ENCODE assay signal across 17 mouse cellular contexts in the genomic region with DNA sequence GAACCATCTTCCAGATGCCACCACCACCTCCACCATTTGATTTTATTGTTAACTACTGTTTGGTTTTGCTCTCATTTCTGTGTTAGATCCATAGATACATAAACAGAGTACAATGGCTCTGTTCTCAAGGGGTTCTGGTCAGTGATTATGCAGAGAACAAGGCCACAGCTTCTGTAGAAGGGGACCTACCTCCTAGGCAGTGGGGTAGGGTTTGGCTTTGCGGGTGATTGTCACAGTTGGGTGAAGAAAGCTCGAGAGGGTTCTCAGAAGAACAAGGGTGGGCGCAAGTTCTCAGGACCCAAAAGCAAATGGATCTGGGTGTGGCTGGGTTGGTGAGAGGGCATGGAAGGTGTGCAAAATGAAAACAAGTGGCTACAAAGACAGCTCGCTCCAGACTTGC.
"Had no signal": no experiment of that assay in that cellular context is flagged by ENCODE, and none has a peak within 500 bp of the region (broad histone marks: within the 10 kb centered on the region; RNA-seq: fewer than 3 reads in every experiment).

No protein-coding gene starts in this region.

- H3K4me1 ChIP-seq: neural tube, embryonic 12.5 days had no signal

- H3K27me3 ChIP-seq: neural tube, embryonic 12.5 days; neural tube, embryonic 13.5 days; neural tube, embryonic 15.5 days; stomach, embryonic 15.5 days had no signal

- H3K9ac ChIP-seq: neural tube, embryonic 12.5 days; neural tube, embryonic 13.5 days; neural tube, embryonic 15.5 days; stomach, embryonic 15.5 days had no signal

- H3K36me3 ChIP-seq: neural tube, embryonic 12.5 days; neural tube, embryonic 13.5 days; neural tube, embryonic 15.5 days; stomach, embryonic 15.5 days had no signal

- DNase-seq: retina, postnatal 1 day; right cerebral cortex, adult 18-20 months; right cerebral cortex, postnatal 14 days; right cerebral cortex, postnatal 25 days; right cerebral cortex, postnatal 4 days; spleen, adult 18-20 months; thymus, adult 18-20 months; thymus, adult 2 months; thymus, postnatal 14 days; thymus, postnatal 25 days; thymus, postnatal 36 days; thymus, postnatal 4 days had no signal

- H3K4me2 ChIP-seq: neural tube, embryonic 12.5 days; neural tube, embryonic 13.5 days; neural tube, embryonic 15.5 days; stomach, embryonic 15.5 days had no signal

- H3K27ac ChIP-seq: neural tube, embryonic 12.5 days; neural tube, embryonic 13.5 days; neural tube, embryonic 15.5 days; stomach, embryonic 15.5 days; stomach, postnatal 0 days had no signal

- H3K9me3 ChIP-seq: neural tube, embryonic 12.5 days; neural tube, embryonic 13.5 days; neural tube, embryonic 15.5 days; stomach, embryonic 15.5 days had no signal

- H3K4me3 ChIP-seq: neural tube, embryonic 12.5 days; neural tube, embryonic 13.5 days; neural tube, embryonic 15.5 days; stomach, embryonic 15.5 days had no signal
